Mouse (Mus musculus) lung, adult 18-20 months (tissue): ENCODE measurements at regions not wholly inside any gene's neighbourhood (a gene's known extent, or its start where the extent isn't known, plus 50 kb on each side); places are given as distances from the start of the nearest gene placed in this dataset.

Source experiments
- DNase-seq, 2 experiments: peaks; one replicate each; pipeline ENCODE4 v3.0.0; 2022; ENCODE audit warnings: mixed read lengths in 2 of 2

DNA sequence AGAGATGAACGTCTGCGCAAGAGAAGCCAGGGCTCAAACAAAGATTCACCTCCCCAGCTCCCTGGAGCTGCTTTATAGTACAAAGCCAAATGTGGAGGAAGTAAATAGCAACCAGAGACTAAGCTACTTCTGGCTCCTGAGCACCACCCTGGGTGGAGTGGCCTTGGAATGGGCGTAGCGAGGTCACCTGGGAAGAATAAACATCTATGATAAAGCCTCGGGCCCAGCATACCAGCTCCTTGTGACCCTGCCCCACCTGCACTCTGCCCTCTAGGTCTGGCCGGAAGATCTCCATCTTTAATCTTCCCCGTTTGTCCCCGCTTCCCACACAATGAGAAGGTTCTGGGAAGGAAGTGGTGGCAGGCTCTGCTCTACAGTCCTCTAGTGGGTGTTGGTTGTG is 61.0 kb upstream of the Ptpn3 start:
- DNase-seq, result peak; percentile 6 to 36

DNA sequence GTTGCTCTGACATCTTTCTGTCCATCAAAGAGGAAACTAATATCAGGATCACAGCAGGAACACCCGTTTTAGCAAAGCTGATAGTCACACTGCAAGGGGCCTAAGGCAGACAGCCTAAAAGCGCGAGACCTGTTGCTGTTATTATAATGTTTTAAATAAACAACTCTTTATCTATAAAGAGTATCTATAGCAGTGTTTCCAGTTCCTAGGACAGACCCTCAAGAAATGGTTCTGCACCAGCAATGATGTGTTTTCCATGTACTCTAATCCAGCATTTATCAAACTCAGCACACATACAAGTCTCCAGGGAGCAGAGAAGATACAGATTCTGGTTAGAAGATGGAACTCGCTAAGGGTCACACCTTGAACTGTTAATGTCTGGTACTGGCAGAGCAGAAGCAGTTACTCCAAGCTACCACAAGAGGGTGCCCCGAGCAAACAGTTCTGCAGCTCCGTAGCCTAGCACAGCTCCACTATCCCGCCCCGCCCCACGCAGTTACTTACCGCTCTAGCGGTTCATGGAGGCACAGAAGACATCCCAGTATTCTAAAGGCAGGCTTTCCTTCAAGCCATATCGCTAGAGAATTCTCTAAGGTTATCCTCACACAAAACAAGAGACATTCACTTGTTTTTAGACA is 64.2 kb upstream of the Palm2 start:
- peak; percentile 68 to 75 for DNase-seq

DNA sequence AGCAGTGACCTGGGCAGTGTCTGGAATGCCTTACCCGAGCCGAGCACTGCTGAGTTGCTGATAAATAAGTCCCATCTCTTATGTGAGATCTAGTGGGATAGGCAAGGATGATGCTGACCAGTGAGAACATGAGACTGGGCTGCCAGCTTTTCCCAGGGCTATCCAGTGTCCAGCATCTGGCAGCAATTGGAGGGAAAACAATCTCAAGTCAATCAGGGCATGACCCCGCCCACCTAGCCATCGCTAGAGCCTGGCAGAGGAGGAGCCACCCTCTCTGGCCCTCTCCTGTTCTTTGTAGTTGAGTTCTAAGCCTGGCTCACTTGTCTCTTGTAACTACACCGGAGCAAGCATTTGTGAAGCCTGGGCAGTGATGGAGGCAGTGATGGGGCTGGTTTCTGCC is 56.2 kb upstream of the Palm2 start:
- peak in 1 of 2 experiments; percentile 17 for DNase-seq

DNA sequence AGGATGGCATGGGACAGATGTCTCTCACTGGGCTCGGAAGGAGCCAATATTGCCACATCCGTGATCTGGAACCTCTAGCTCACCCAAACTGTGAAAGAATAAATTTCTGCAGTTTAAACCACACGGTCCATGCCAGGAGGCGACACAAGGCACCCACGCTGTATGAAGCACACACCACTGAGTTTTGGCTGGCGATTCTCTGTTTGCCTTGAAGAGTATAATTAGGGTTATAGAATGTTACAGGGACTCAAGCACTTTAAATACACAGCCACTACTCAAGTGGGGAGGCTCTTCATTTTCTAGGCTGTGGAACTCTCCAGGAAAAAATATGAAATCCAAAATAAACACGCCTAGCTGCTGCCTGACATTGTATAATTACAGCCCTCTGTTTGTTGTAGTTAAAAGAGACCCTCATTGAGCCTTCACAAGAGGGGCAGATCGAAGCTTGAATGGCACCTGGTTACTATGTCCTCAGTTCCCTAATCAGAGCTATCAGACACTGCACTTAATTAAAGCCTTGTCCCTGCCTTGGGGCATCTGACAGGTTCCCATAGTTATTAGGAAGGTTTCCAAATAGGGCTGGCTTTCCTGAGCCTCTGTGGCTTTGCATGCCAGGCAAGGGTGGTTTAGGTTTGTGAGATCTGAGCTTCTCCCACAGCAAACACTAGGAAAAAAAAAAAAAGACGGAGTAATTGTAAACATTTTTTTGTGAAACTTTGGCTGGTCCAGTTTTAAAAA is 53.8 kb upstream of the Palm2 start:
- DNase-seq, result no peak

DNA sequence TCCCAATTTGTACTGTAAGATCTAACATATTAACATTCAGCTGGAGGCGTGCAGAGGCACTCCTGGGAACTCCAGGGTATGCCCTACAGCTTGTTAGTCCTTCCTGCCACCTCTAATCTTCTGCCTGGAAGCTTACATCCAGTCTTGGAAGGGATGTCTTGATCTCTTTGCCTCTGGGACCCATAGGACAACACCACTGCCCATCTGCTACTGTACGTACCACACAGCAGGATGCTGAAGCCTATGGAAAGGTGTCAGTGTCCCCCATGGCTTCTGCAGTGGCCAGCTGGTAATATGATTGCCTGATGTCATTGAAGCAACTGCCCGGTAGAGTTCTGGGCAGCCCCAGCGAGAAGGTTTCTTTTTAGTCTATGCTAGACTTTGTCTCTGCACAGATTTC is 52.7 kb upstream of the Palm2 start:
- DNase-seq, result no peak
